Mouse (Mus musculus): Measurements from ENCODE around the gene Ntrk2. TPM values are rescaled to one million over a fixed set of nuclear protein-coding genes. Genes with fewer than 3 reads are reported as not detected.

Ntrk2 gene
- total and polyA plus RNA-seq, 2 experiments from 2014 or later, result 0.92 to 2.9 TPM

DNA sequence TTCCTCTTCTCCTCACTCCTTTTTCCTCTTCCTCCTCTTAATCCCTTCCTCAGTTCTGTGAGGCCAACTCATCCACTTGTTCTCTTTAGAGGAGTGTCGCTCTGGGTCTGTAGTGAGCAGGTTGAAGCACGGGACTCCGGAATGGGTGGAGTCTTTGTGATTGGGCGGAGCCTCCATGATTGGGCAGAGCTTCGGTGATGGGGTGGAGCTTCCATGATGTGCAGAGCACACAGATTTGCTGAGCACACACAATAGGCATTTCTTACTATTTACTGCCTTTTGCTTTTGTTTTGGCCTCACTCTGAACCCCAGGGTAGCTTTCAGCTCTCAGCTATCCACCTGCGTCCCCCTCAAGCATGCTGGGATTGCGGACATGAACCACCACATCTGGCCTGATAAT, 134.4 kb downstream of the Ntrk2 start:
- Histone ChIP-seq H3K36me3 (replicated peaks; ENCODE audit: control insufficient read depth, insufficient read depth, low read length) (no peaks in the 10 kb centered on the region), H3K4me1 (ENCODE audit: control insufficient read depth, insufficient read depth) (no peaks in the 10 kb centered on the region; the same call in 1 of the 2 replicates), H3K4me3 (ENCODE audit: low read depth, low read length) (no peak overlapping the region), H3K9ac (replicated peaks; ENCODE audit: low read depth, low read length) (no peak overlapping the region), H3K27ac (ENCODE audit: low read depth) (no peak overlapping the region), H3K27me3 (ENCODE audit: control insufficient read depth, insufficient read depth, low read length) (peaks cover 5% of the 10 kb centered on the region; the same call in 1 of the 2 replicates), H3K4me2 (ENCODE audit: low read depth, low read length) (no peak overlapping the region), H3K9me3 (replicated peaks; ENCODE audit: control insufficient read depth, low read length) (no peaks in the 10 kb centered on the region)
- ATAC-seq (ENCODE audit: insufficient read depth, low read depth) (no peak), DNase-seq (ENCODE audit: low spot score) (no peak)
- TF ChIP-seq EP300 (IDR thresholded peaks at IDR 0.05; ENCODE audit: low read depth), result no peak
- no peak for TF ChIP-seq CTCF (IDR thresholded peaks at IDR 0.05; ENCODE audit: low read depth)
- WGBS, result 54% methylated on average over 7 of the region's 7 CpGs

DNA sequence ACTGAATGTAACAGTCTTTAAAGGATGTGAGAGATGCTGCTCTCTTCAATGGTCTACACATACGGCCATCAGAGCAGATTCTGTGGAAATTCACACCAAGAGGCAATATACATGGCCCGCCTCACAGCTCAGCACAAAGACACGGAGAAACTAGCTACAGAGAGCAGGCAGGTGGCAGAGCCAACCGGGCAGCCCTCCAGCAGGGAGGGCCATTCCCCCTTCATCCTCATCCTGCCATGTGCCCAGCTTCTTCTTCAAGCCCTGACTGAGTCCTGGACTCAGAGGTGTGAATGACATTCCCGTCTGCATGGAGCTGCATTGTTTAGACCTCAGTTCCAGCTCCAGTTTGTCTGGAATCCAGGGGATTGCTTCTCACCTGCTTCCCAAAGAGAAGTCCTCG, 139.4 kb downstream of the Ntrk2 start:
- peaks cover 5% of the 10 kb centered on the region; the same call in 1 of the 2 replicates for H3K27me3 ChIP-seq (ENCODE audit: control insufficient read depth, insufficient read depth, low read length)
- H3K9me3 ChIP-seq (replicated peaks; ENCODE audit: control insufficient read depth, low read length), result no peaks in the 10 kb centered on the region
- no peak overlapping the region for H3K9ac ChIP-seq (replicated peaks; ENCODE audit: low read depth, low read length)
- no peak overlapping the region for H3K4me2 ChIP-seq (ENCODE audit: low read depth, low read length)
- no peaks in the 10 kb centered on the region for H3K36me3 ChIP-seq (replicated peaks; ENCODE audit: control insufficient read depth, insufficient read depth, low read length)
- WGBS, result 60% methylated on average over 6 of the region's 6 CpGs
- DNase-seq (ENCODE audit: low spot score) (no peak), ATAC-seq (ENCODE audit: insufficient read depth, low read depth) (no peak)
- H3K4me1 ChIP-seq (ENCODE audit: control insufficient read depth, insufficient read depth), result no peaks in the 10 kb centered on the region
- no peak overlapping the region for H3K27ac ChIP-seq (ENCODE audit: low read depth)
- TF ChIP-seq CTCF (IDR thresholded peaks at IDR 0.05; ENCODE audit: low read depth), result no peak
- TF ChIP-seq EP300 (IDR thresholded peaks at IDR 0.05; ENCODE audit: low read depth), result no peak
- H3K4me3 ChIP-seq (ENCODE audit: low read depth, low read length), result no peak overlapping the region

DNA sequence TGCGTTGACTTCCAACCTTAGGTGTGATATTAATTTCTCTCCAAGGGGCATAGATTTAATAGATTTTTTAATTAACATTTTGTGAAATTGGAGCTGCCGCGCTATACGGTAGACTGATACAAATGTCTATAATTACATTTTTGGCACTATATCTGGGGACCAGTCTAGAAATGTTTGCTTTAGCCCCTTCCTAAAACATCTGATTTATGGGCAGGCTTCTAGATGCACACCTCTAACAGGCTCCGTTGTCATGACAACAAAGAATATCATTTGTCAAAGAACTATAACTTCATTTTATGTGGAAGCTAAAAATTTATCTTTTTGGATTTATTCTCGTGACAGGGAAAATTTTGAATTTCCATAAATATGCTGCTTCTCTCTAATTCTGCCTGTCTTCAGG, 140.2 kb downstream of the Ntrk2 start:
- H3K36me3 ChIP-seq (replicated peaks; ENCODE audit: control insufficient read depth, insufficient read depth, low read length), result no peaks in the 10 kb centered on the region
- TF ChIP-seq CTCF (IDR thresholded peaks at IDR 0.05; ENCODE audit: low read depth) (no peak), EP300 (IDR thresholded peaks at IDR 0.05; ENCODE audit: low read depth) (no peak)
- ATAC-seq (ENCODE audit: insufficient read depth, low read depth) (no peak), DNase-seq (ENCODE audit: low spot score) (no peak)
- H3K4me2 ChIP-seq (ENCODE audit: low read depth, low read length), result no peak overlapping the region
- H3K9me3 ChIP-seq (replicated peaks; ENCODE audit: control insufficient read depth, low read length), result no peaks in the 10 kb centered on the region
- H3K4me1 ChIP-seq (ENCODE audit: control insufficient read depth, insufficient read depth), result no peaks in the 10 kb centered on the region
- no peak overlapping the region for H3K4me3 ChIP-seq (ENCODE audit: low read depth, low read length)
- H3K27me3 ChIP-seq (ENCODE audit: control insufficient read depth, insufficient read depth, low read length), result peaks cover 5% of the 10 kb centered on the region; the same call in 1 of the 2 replicates
- WGBS, result 88% methylated on average over 6 of the region's 6 CpGs
- no peak overlapping the region for H3K27ac ChIP-seq (ENCODE audit: low read depth)
- no peak overlapping the region for H3K9ac ChIP-seq (replicated peaks; ENCODE audit: low read depth, low read length)

DNA sequence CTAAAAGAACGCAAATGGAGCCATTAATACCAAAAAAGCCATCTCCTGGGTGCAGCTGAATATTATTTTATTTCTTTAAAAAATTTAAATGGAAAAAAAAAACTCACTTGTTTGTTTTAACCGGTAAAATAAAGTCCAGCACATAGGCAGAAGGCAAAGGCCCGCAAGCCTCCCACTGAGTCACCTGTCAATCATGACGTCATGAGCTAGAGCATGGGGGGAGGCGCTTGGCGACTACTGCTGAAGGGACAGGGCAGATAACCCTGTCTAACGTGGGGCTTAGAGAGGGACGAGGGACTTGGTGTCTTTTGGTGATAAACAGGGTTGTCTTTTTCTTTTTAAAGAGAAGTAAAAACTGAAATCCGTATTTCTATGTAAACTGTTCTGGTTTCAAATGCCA, 140.7 kb downstream of the Ntrk2 start:
- H3K9ac ChIP-seq (replicated peaks; ENCODE audit: low read depth, low read length), result no peak overlapping the region
- WGBS, result 39% methylated on average over 9 of the region's 9 CpGs
- no peaks in the 10 kb centered on the region for H3K4me1 ChIP-seq (ENCODE audit: control insufficient read depth, insufficient read depth)
- no peaks in the 10 kb centered on the region for H3K36me3 ChIP-seq (replicated peaks; ENCODE audit: control insufficient read depth, insufficient read depth, low read length)
- no peak overlapping the region for H3K4me3 ChIP-seq (ENCODE audit: low read depth, low read length)
- no peak overlapping the region for H3K27ac ChIP-seq (ENCODE audit: low read depth)
- no peak for DNase-seq (ENCODE audit: low spot score)
- H3K9me3 ChIP-seq (replicated peaks; ENCODE audit: control insufficient read depth, low read length), result no peaks in the 10 kb centered on the region
- peaks cover 2% of the 10 kb centered on the region; the same call in 1 of the 2 replicates for H3K27me3 ChIP-seq (ENCODE audit: control insufficient read depth, insufficient read depth, low read length)
- H3K4me2 ChIP-seq (ENCODE audit: low read depth, low read length), result no peak overlapping the region
- no peak for TF ChIP-seq CTCF (IDR thresholded peaks at IDR 0.05; ENCODE audit: low read depth)
- TF ChIP-seq EP300 (IDR thresholded peaks at IDR 0.05; ENCODE audit: low read depth), result no peak
- no peak for ATAC-seq (ENCODE audit: insufficient read depth, low read depth)

DNA sequence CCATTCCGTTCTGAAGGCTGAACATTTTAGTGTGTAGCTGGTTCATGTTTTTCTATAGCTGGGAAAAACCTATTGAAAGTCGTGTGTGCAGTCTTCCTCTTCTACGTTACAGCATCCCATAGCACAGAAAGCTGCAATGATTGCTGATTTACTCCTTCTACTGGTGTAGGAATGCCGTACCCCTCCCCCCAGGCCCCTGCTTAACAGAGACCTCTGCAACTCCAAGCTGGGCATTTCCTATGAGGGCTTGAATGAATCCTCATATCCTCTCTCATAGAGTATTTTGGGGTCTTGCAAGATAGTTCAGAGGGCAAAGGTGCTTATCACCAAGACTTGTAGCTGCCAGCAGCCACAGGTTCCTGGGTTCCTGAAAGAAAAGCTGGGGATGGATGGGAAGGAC, 148.0 kb downstream of the Ntrk2 start:
- DNase-seq (ENCODE audit: low spot score) (no peak), ATAC-seq (ENCODE audit: insufficient read depth, low read depth) (no peak)
- 26% methylated on average over 4 of the region's 4 CpGs for WGBS
- no peaks in the 10 kb centered on the region for H3K9me3 ChIP-seq (replicated peaks; ENCODE audit: control insufficient read depth, low read length)
- H3K4me3 ChIP-seq (ENCODE audit: low read depth, low read length), result no peak overlapping the region
- no peaks in the 10 kb centered on the region for H3K36me3 ChIP-seq (replicated peaks; ENCODE audit: control insufficient read depth, insufficient read depth, low read length)
- H3K4me1 ChIP-seq (ENCODE audit: control insufficient read depth, insufficient read depth), result no peaks in the 10 kb centered on the region
- H3K27ac ChIP-seq (ENCODE audit: low read depth), result no peak overlapping the region
- H3K9ac ChIP-seq (replicated peaks; ENCODE audit: low read depth, low read length), result no peak overlapping the region
- no peak for TF ChIP-seq EP300 (IDR thresholded peaks at IDR 0.05; ENCODE audit: low read depth)
- TF ChIP-seq CTCF (IDR thresholded peaks at IDR 0.05; ENCODE audit: low read depth), result no peak
- no peaks in the 10 kb centered on the region for H3K27me3 ChIP-seq (ENCODE audit: control insufficient read depth, insufficient read depth, low read length)
- H3K4me2 ChIP-seq (ENCODE audit: low read depth, low read length), result no peak overlapping the region

DNA sequence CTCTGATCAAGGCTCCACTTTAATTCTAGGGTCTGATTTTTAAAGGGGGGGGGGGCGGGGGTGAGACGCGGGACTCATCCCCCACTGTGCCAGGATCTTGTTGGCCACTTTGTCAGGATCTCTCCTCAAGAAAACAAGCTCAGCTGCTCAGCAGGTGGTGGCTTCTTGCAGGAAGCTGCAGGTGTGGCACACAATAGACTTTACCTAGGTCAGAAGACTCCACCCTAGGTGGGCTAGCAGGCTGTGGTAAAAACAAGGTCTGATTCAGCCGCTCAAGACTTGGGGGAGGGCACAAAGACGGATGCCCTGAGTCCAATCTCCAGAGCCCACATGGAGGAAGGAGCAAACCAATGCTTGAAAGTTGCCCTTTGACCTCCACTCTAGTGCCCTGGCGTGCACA, 148.4 kb downstream of the Ntrk2 start:
- TF ChIP-seq CTCF (IDR thresholded peaks at IDR 0.05; ENCODE audit: low read depth) (no peak), EP300 (IDR thresholded peaks at IDR 0.05; ENCODE audit: low read depth) (no peak)
- Histone ChIP-seq H3K9me3 (replicated peaks; ENCODE audit: control insufficient read depth, low read length) (no peaks in the 10 kb centered on the region), H3K27ac (ENCODE audit: low read depth) (no peak overlapping the region), H3K4me1 (ENCODE audit: control insufficient read depth, insufficient read depth) (no peaks in the 10 kb centered on the region), H3K36me3 (replicated peaks; ENCODE audit: control insufficient read depth, insufficient read depth, low read length) (no peaks in the 10 kb centered on the region), H3K4me2 (ENCODE audit: low read depth, low read length) (no peak overlapping the region), H3K9ac (replicated peaks; ENCODE audit: low read depth, low read length) (no peak overlapping the region), H3K4me3 (ENCODE audit: low read depth, low read length) (no peak overlapping the region), H3K27me3 (ENCODE audit: control insufficient read depth, insufficient read depth, low read length) (no peaks in the 10 kb centered on the region)
- WGBS, result 14% methylated on average over 5 of the region's 6 CpGs
- ATAC-seq (ENCODE audit: insufficient read depth, low read depth), result no peak
- DNase-seq (ENCODE audit: low spot score), result no peak

Measured in heart, postnatal 0 days (tissue).